22 mouse cellular contexts compared by ENCODE assay signal in genomic region chr19:26767454-26767853, GRCm38 (mm10).
DNase-seq lines count a peak whose midpoint lies in the region; ATAC-seq lines count a peak whose summit lies in the region.
"Had no signal": no experiment of that assay in that cellular context is flagged by ENCODE, and none has a peak within 500 bp of the region (broad histone marks: within the 10 kb centered on the region; RNA-seq: fewer than 3 reads in every experiment).

No protein-coding gene starts in this region.

- intact Hi-C loops in left cerebral cortex, postnatal 25 days (cut with DNase I): no loop called here

- peak; percentile 59 for DNase-seq in cerebellum, adult 11-12 months
- no peak for DNase-seq in neural tube, embryonic 10.5 days (ENCODE audit: extremely low spot score, low spot score)
- no peak for DNase-seq in liver
- DNase-seq in left cerebral cortex, postnatal 25 days (ENCODE audit: low spot score in 2 of 2): no peak
- DNase-seq: adrenal gland, postnatal 25 days; heart, postnatal 4 days; kidney, postnatal 36 days; layer of hippocampus, adult 9-11 months; lung, adult 2 months; right cerebral cortex, postnatal 25 days; thymus, adult 18-20 months had no signal

- H3K36me3 ChIP-seq in hindbrain, embryonic 12.5 days: no peaks in the 10 kb centered on the region
- H3K36me3 ChIP-seq in hindbrain, embryonic 16.5 days (ENCODE audit: control insufficient read depth, insufficient read depth, low read length): no peaks in the 10 kb centered on the region
- no peaks in the 10 kb centered on the region for H3K36me3 ChIP-seq in neural tube, embryonic 14.5 days (ENCODE audit: control insufficient read depth, insufficient read depth, low read length)
- H3K36me3 ChIP-seq: liver, embryonic 12.5 days had no signal

- no peak overlapping the region for H3K9ac ChIP-seq in hindbrain, embryonic 12.5 days
- no peak overlapping the region for H3K9ac ChIP-seq in hindbrain, embryonic 16.5 days (ENCODE audit: low read depth, low read length)
- H3K9ac ChIP-seq in neural tube, embryonic 14.5 days (replicated peaks; ENCODE audit: low read depth, low read length): no peak overlapping the region
- H3K9ac ChIP-seq: heart, embryonic 15.5 days; liver, embryonic 12.5 days had no signal

- H3K4me3 ChIP-seq in hindbrain, embryonic 12.5 days: no peak overlapping the region
- H3K4me3 ChIP-seq in hindbrain, embryonic 16.5 days (ENCODE audit: low read length): no peak overlapping the region
- H3K4me3 ChIP-seq in neural tube, embryonic 14.5 days (ENCODE audit: low read depth, low read length): no peak overlapping the region
- H3K4me3 ChIP-seq: heart, embryonic 15.5 days; liver, embryonic 12.5 days; myocyte had no signal

- H3K27me3 ChIP-seq in hindbrain, embryonic 12.5 days: no peaks in the 10 kb centered on the region
- no peaks in the 10 kb centered on the region for H3K27me3 ChIP-seq in hindbrain, embryonic 16.5 days (replicated peaks; ENCODE audit: control insufficient read depth, insufficient read depth, low read length)
- no peaks in the 10 kb centered on the region for H3K27me3 ChIP-seq in neural tube, embryonic 14.5 days (ENCODE audit: control insufficient read depth, insufficient read depth, low read length)
- H3K27me3 ChIP-seq: heart, embryonic 15.5 days; liver, embryonic 12.5 days; Patski had no signal

- H3K27ac ChIP-seq in hindbrain, embryonic 12.5 days: peak overlapping the region; percentile 19; the same call in 1 of the 2 replicates
- no peak overlapping the region for H3K27ac ChIP-seq in hindbrain, embryonic 16.5 days (ENCODE audit: low read depth, low read length)
- peak overlapping the region; percentile 45; the same call in 1 of the 2 replicates for H3K27ac ChIP-seq in neural tube, embryonic 14.5 days (ENCODE audit: low read depth, low read length)
- H3K27ac ChIP-seq: heart, embryonic 15.5 days; liver, embryonic 12.5 days had no signal

- H3K4me1 ChIP-seq in hindbrain, embryonic 12.5 days: peaks cover 28% of the 10 kb centered on the region
- peaks cover 24% of the 10 kb centered on the region for H3K4me1 ChIP-seq in hindbrain, embryonic 16.5 days (ENCODE audit: control insufficient read depth, insufficient read depth, low read depth, low read length)
- peaks cover 19% of the 10 kb centered on the region for H3K4me1 ChIP-seq in neural tube, embryonic 14.5 days (ENCODE audit: control insufficient read depth, insufficient read depth, low read length)
- H3K4me1 ChIP-seq: heart, embryonic 15.5 days; liver, embryonic 12.5 days had no signal

- 89% methylated on average over 13 of the region's 13 CpGs for WGBS in hindbrain, embryonic 12.5 days
- WGBS in hindbrain, embryonic 16.5 days: 83% methylated on average over 13 of the region's 13 CpGs
- WGBS in neural tube, embryonic 14.5 days: 83% methylated on average over 13 of the region's 13 CpGs

- no peak; the same call in 1 of the 2 replicates for ATAC-seq in cerebellum, adult (ENCODE audit: insufficient number of reproducible peaks, low FRiP score, low TSS enrichment)
- ATAC-seq in hindbrain, embryonic 12.5 days (ENCODE audit: low FRiP score): no peak
- ATAC-seq in hindbrain, embryonic 16.5 days: no peak
- no peak for ATAC-seq in neural tube, embryonic 14.5 days (ENCODE audit: low read depth)
- ATAC-seq: activated CD4-positive, CD25-positive, alpha-beta regulatory T cell, adult 4 months; CD4-positive, CD25-positive, alpha-beta regulatory T cell, adult 4 months; intestine, embryonic 16.5 days; liver, embryonic 12.5 days; Patski had no signal

- no peaks in the 10 kb centered on the region for H3K9me3 ChIP-seq in hindbrain, embryonic 12.5 days (replicated peaks)
- H3K9me3 ChIP-seq in hindbrain, embryonic 16.5 days (ENCODE audit: control insufficient read depth, low read length): no peaks in the 10 kb centered on the region
- H3K9me3 ChIP-seq in neural tube, embryonic 14.5 days (ENCODE audit: control insufficient read depth, low read length): no peaks in the 10 kb centered on the region
- H3K9me3 ChIP-seq: heart, embryonic 15.5 days; liver, embryonic 12.5 days had no signal

- no peak overlapping the region for H3K4me2 ChIP-seq in hindbrain, embryonic 12.5 days (replicated peaks)
- H3K4me2 ChIP-seq in hindbrain, embryonic 16.5 days (ENCODE audit: low read length): no peak overlapping the region
- H3K4me2 ChIP-seq in neural tube, embryonic 14.5 days (ENCODE audit: low read depth, low read length): no peak overlapping the region
- H3K4me2 ChIP-seq: heart, embryonic 15.5 days; liver, embryonic 12.5 days had no signal
